Mouse (Mus musculus): ENCODE data around the gene Olfr1093.

Olfr1093 gene

GRCm38 (mm10) chr2:86782179-86782578, at the start of gene Olfr1093:
Olfr1093 (plus strand) TSS chr2:86782479.
- no peak for DNase-seq (ENCODE audit: low spot score)

GRCm38 (mm10) chr2:86733601-86734000, 48.7 kb upstream of the Olfr1093 start, which contains the start of gene Olfr1089:
Olfr1089 (minus strand) TSS chr2:86733701.
- no peak for DNase-seq (ENCODE audit: low spot score)

GRCm38 (mm10) chr2:86758893-86759292, 23.4 kb upstream of the Olfr1093 start, which contains the start of gene Olfr1090:
Olfr1090 (minus strand) TSS chr2:86758993.
- DNase-seq (ENCODE audit: low spot score) = no peak

- no peak for DNase-seq (ENCODE audit: low spot score)
These were observed 21.2 kb upstream of the Olfr1093 start for GRCm38 (mm10) chr2:86761050-86761449.

- no peak for DNase-seq (ENCODE audit: low spot score)
These were observed 27.6 kb downstream of the Olfr1093 start, which contains the start of gene Olfr141 for GRCm38 (mm10) chr2:86809918-86810317. Olfr141 (minus strand) TSS chr2:86810018.

- no peak for DNase-seq (ENCODE audit: low spot score)
These were observed 42.1 kb downstream of the Olfr1093 start, which contains the start of gene Olfr1094 for GRCm38 (mm10) chr2:86824363-86824762. Olfr1094 (plus strand) TSS chr2:86824663.

All from yolk sac, embryonic 10.5 days (tissue).